Mouse (Mus musculus) kidney, adult 2 months (tissue): ENCODE results near the gene Naxd. TPM values are rescaled to one million over a fixed set of nuclear protein-coding genes. Genes with fewer than 3 reads are reported as not detected.

Source experiments
- DNase-seq: peaks from one replicate; pipeline ENCODE4 v3.0.0; 2021
- H3K27ac ChIP-seq: fragments of 200-500 bp; 2 replicates; pipeline ENCODE4 v1.5.1; 2012; ENCODE audit warnings: low read depth, low read length, control low read depth, inconsistent platforms; ENCODE audit not compliant: insufficient read depth
- H3K27me3 ChIP-seq: fragments of 200-500 bp; replicated peaks from 2 replicates; pipeline ENCODE4 v1.6.1; 2012; ENCODE audit warnings: mild to moderate bottlenecking, moderate library complexity, low read length, inconsistent platforms; ENCODE audit not compliant: control insufficient read depth, insufficient read depth
- H3K36me3 ChIP-seq: fragments of 200-500 bp; 2 replicates; pipeline ENCODE4 v1.6.1; 2012; ENCODE audit warnings: mild to moderate bottlenecking, moderate library complexity, low read length, inconsistent platforms; ENCODE audit not compliant: control insufficient read depth, insufficient read depth
- H3K4me1 ChIP-seq: fragments of 200-500 bp; 2 replicates; pipeline ENCODE4 v1.6.1; 2011; ENCODE audit warnings: low read length; ENCODE audit not compliant: control insufficient read depth, insufficient read depth
- H3K4me3 ChIP-seq: fragments of 200-500 bp; 2 replicates; pipeline ENCODE4 v1.5.1; 2011; ENCODE audit warnings: mild to moderate bottlenecking, low read depth, low read length, control low read depth; ENCODE audit not compliant: insufficient read depth
- CTCF ChIP-seq: fragments of 200-500 bp; conservative IDR thresholded peaks from 2 replicates; pipeline ENCODE4 v1.5.1; 2011; ENCODE audit warnings: low read depth, mild to moderate bottlenecking, control low read depth, low read length, moderate library complexity, mixed read lengths; ENCODE audit not compliant: insufficient read depth, insufficient read length
- POLR2A ChIP-seq: fragments of 200-500 bp; IDR thresholded peaks from one replicate; pipeline ENCODE4 v1.6.1; 2011; ENCODE audit warnings: low read depth, low read length, control low read depth
- WGBS: fragments of 180-500 bp; shearing (Covaris S2); methylation state at CpG from one replicate; pipeline ENCODE4 v1.1.7; 2018; 5-methylcytosine and 5-hydroxymethylcytosine counted together
- polyA plus RNA-seq: library from polyadenylated mRNA; depleted of rRNA; stranded (reverse); fragments of >200 nt; gene quantifications from 2 replicates; pipeline ENCODE4 v1.2.3, GENCODE M21; 2012

The Naxd gene
- polyA plus RNA-seq, 1 experiment = 111 TPM

DNA sequence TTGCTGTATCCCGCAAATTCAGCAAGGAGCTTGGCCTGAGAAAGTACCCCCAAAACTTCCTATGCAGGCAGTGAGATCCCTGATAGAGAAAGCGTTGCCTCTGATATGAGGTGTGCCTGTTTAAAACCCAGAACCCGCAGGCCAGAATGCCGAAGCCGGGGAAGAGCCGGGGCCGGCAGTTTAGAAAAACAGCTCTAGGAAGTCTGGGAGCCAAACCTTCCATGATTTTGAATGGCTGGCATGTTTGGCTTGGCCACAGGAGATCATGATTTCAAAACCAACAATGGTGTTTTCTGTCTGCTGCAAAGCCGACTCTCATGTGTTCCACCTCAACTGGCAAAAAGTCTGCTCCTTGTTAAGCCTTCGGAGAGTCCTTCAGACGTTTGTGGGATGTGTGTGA lies 55.1 kb downstream of the Naxd start:
- WGBS = 87% methylated on average over 10 of the region's 10 CpGs
- TF ChIP-seq CTCF (no peak), POLR2A (no peak)
- peaks cover 4% of the 10 kb centered on the region; the same call in 1 of the 2 replicates for H3K4me1 ChIP-seq
- DNase-seq = no peak
- no peak overlapping the region for H3K4me3 ChIP-seq
- no peak overlapping the region for H3K27ac ChIP-seq
- no peaks in the 10 kb centered on the region for H3K27me3 ChIP-seq
- no peaks in the 10 kb centered on the region for H3K36me3 ChIP-seq

DNA sequence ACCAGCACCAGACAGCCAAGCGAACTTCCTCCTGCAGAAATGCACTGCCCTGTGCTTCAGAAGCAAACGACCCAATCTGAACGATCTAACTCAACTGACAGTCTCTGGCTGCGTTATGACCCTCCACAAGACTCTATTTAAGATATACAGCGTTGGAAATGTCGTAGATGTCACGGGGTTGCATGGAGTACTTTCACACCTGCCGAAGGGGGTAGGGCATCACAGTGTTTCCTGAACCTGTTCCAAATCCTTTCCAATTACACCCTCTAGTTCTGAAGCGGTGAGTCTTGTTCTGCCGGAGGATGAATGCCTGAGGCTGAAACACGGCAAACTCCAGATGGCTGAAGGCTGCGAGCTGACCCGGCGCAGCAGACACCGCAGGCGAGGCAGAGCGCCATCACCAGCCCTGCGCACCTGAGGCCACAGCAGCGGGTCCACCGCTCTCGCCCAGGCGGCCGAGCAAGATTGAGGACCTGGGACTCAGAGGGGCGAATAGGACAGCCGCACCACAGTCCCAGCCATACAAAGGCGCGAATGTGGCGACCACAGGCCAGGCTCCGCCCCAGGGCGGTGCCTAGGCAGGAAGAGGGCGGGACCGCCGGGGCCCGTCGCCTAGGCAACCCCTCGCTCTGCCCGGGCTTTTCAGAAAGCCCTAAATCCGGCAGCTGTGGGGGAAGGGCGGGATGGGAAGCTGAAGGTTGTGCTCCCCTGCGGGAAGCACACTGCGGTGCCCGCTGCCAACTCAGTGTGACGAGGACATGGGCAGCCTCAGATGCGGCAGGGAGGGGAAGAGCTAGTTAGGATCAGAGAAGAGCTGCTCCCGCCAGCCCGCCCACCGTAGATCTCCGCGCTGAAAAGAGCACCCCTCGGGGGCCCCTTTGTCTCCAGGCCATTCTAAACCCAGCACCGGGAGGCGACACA lies 57.8 kb downstream of the Naxd start, which contains the start of gene Ing1:
Ing1 (plus strand) TSS at position 773 of the 921 bp plus-strand sequence.
- Histone ChIP-seq H3K27ac (peak within 1 kb of the TSS; percentile 87), H3K27me3 (no peaks in the 10 kb centered on the region), H3K36me3 (no peaks in the 10 kb centered on the region), H3K4me3 (peak within 1 kb of the TSS; percentile 98), H3K4me1 (no peaks in the 10 kb centered on the region; the same call in 1 of the 2 replicates)
- DNase-seq = peak; percentile 97
- TF ChIP-seq POLR2A (peak; percentile 84), CTCF (no peak)
- WGBS = 1% methylated on average over 52 of the region's 52 CpGs

DNA sequence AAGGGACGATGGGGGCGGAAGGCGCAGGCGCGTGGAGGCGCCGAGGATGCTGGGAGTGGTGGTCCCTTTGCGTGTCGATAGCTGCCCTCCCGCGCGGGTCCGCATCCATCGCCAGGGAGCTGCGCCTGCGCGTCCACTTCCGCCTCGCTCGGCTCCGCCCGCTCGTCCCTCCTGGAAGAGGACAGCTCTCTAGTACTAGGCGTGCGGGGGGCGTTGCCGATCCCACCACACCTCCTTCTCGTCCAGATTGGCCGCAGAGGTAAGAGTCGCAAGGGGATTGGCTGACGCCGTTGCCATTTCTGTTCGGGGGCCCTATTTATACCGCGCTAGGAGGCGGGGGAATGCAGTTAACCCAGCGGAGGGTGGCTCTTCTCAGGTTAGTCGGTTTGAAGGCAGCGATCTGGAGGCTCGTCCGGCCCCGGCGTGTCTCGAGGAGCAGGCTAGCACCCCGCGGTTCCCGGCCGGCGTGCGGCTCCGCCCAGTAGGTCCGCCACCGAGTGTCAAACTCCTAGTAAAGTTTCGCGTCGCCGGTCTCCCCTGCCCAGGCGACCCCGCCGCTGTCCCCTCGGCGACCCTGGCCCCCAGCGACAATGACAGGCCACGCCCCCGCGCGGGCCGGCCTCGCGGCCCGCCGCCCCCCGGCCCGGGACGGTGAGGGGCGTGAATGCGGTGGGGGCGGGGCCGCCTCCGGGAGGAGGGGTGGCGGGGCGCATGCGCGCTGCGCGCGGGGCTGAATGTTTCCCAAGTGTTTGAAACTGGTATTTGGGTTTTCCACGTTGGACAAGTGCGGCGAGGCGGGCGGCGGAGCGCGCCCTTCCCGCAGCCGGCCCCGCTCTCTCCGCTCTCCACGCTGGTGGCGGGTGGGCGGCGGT lies 58.6 kb downstream of the Naxd start:
- DNase-seq = peak; percentile 100
- Histone ChIP-seq H3K4me3 (peak overlapping the region; percentile 98), H3K27me3 (no peaks in the 10 kb centered on the region), H3K4me1 (no peaks in the 10 kb centered on the region; the same call in 1 of the 2 replicates), H3K36me3 (no peaks in the 10 kb centered on the region), H3K27ac (peak overlapping the region; percentile 86)
- whole genome bisulfite sequencing = under 1% methylated on average over 103 of the region's 103 CpGs
- peak; percentile 97 for TF ChIP-seq POLR2A
- no peak for TF ChIP-seq CTCF

DNA sequence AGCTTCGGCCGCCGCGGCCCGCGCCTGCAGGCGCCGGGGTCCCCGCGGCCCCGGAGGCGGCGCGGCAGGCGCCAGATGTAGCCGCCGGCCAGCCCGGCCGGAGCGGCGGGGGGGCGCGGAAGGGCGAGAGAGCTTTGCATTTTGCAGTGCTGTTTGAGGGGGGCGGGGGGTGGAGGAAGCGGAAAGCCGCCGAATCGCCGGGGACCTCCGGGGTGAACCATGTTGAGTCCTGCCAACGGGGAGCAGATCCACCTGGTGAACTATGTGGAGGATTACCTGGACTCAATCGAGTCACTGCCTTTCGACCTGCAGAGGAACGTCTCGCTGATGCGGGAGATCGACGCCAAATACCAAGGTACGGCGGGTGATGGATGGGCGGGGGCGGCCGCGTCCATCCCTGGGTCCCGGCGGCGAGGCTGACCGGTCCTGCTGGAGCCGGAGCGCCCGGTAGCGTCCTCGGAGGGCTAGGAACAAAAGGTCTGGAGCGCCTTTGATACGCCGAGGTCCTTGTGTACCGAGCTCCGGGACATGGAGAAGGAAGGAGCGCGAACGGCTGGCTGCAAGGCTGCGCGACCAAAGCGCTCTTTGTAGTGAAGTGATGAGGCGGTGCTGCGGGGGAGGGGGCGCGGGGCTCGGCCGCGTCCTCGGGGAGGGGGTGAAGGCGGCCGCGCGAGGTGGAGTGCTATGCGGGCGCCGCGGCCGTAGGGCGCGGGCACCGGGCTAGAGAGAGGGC lies 59.6 kb downstream of the Naxd start:
- Histone ChIP-seq H3K4me3 (peak overlapping the region; percentile 98), H3K4me1 (no peaks in the 10 kb centered on the region; the same call in 1 of the 2 replicates), H3K27me3 (no peaks in the 10 kb centered on the region), H3K36me3 (no peaks in the 10 kb centered on the region), H3K27ac (peak overlapping the region; percentile 96)
- DNase-seq = peak; percentile 43
- TF ChIP-seq POLR2A (no peak), CTCF (no peak)
- WGBS = under 1% methylated on average over 85 of the region's 85 CpGs

DNA sequence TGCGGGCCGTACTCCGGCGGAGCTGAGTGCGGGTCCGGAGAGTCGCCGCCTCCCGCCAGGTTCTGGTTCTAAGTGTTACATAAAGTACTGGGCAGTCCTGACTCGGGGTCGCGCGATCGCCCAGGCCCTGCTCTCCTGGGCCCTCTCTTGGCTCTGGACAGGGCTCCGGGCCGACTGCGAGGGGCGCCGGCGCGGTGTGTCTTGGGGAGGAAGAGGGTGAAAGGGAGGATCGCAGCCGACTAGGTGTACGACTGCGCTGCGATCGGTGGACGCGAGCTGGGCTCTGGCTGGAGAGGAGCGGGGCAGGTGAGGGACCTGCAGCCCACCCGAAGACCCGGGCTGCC lies 60.1 kb downstream of the Naxd start:
- DNase-seq = no peak
- no peak for TF ChIP-seq CTCF
- TF ChIP-seq POLR2A = no peak
- WGBS = under 1% methylated on average over 31 of the region's 32 CpGs
- Histone ChIP-seq H3K27ac (peak overlapping the region; percentile 96), H3K36me3 (no peaks in the 10 kb centered on the region), H3K4me1 (no peaks in the 10 kb centered on the region; the same call in 1 of the 2 replicates), H3K27me3 (no peaks in the 10 kb centered on the region), H3K4me3 (peak overlapping the region; percentile 98)

DNA sequence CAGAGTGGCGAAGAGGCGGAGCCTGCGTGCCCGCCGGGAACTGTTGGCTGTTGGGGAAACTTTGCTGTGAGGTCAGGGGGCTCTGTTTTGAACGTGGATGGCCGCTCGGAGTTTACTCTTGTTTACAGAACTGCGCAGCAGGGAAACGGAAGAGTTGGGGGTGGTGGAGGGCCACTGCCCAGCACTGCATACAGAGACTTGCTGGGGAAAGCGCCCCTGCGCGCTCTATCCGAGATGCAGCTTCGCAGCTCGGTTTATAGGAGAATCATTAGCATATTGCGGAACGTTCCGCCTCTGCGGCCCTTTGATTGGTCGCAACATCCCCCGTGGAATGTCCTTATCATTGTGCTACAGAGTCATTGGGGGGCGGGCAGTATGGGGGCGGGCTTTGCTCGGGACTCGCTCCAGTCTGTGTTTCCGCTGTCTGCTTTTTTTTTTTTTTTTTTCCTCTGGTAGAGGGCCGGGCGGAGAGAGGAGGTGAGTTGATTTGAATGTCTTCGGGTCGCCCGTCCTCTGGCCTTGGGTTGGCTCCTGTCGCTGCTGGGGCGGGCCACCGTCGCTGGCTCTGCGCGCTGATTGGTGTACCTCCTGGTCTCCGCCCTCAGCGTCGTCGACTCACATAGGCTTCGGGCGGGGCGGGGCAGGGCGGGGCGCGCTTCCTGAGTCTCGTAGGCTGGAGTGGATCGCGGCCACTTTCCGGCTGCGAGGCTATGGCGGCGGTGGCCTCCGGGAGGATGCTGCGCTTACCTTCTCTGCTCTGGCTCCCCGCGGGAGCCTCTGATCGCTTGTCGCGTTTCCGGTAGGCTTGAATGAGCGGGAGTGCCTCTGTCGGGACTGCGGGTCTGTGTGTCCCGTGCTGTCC lies 60.7 kb downstream of the Naxd start:
- DNase-seq = peak; percentile 99
- under 1% methylated on average over 67 of the region's 67 CpGs for WGBS
- Histone ChIP-seq H3K36me3 (no peaks in the 10 kb centered on the region), H3K27me3 (no peaks in the 10 kb centered on the region), H3K27ac (peak overlapping the region; percentile 96), H3K4me3 (peak overlapping the region; percentile 98), H3K4me1 (no peaks in the 10 kb centered on the region; the same call in 1 of the 2 replicates)
- TF ChIP-seq CTCF = no peak
- TF ChIP-seq POLR2A = peak; percentile 100
